Mouse (Mus musculus): ENCODE results near the gene Rasgef1c. TPM values are rescaled to one million over a fixed set of nuclear protein-coding genes. Genes with fewer than 3 reads are reported as not detected.
A peak's percentile ranks its signal among the peaks of the same experiment; 100 is the strongest.

Gene Rasgef1c
- polyA plus RNA-seq, 1 experiment = not detected

- Histone ChIP-seq H3ac (ENCODE audit: control insufficient read depth, insufficient read length, low read depth) (no peak overlapping the region), H3K79me3 (ENCODE audit: low read depth) (no peaks in the 10 kb centered on the region), H3K36me3 (ENCODE audit: control insufficient read depth, insufficient read depth) (no peaks in the 10 kb centered on the region), H3K27me3 (ENCODE audit: control insufficient read depth, insufficient read depth, insufficient read length) (peaks cover 18% of the 10 kb centered on the region), H3K79me2 (ENCODE audit: control insufficient read depth, insufficient read depth) (no peaks in the 10 kb centered on the region), H3K4me3 (ENCODE audit: insufficient read depth, poor library complexity, severe bottlenecking) (no peak overlapping the region)
- TF ChIP-seq CEBPB (IDR thresholded peaks at IDR 0.05; ENCODE audit: low read depth) (no peak), MYOG (IDR thresholded peaks at IDR 0.05; ENCODE audit: control insufficient read depth, extremely low read depth, insufficient read length) (no peak), FOSL1 (IDR thresholded peaks at IDR 0.05; ENCODE audit: insufficient read depth, low read length, poor library complexity, severe bottlenecking) (no peak)
These were observed 81.2 kb downstream of the Rasgef1c start for GRCm38 (mm10) chr11:49982881-49983280.

- H3K79me3 ChIP-seq (ENCODE audit: low read depth) = no peaks in the 10 kb centered on the region
- no peak overlapping the region for H3K4me3 ChIP-seq (ENCODE audit: insufficient read depth, poor library complexity, severe bottlenecking)
- no peak for TF ChIP-seq MAX (IDR thresholded peaks at IDR 0.05)
- TF ChIP-seq CEBPB (IDR thresholded peaks at IDR 0.05; ENCODE audit: low read depth) = no peak
- TF ChIP-seq MYOD1 (IDR thresholded peaks at IDR 0.05; ENCODE audit: control insufficient read depth, insufficient read length, low read depth) = no peak
- TF ChIP-seq CTCF (IDR thresholded peaks at IDR 0.05; ENCODE audit: control insufficient read depth, insufficient read depth, insufficient read length) = no peak
- TF ChIP-seq USF1 (IDR thresholded peaks at IDR 0.05; ENCODE audit: low read depth) = no peak
- no peak for TF ChIP-seq MYOG (IDR thresholded peaks at IDR 0.05; ENCODE audit: control insufficient read depth, extremely low read depth, insufficient read length)
- TF ChIP-seq FOSL1 (IDR thresholded peaks at IDR 0.05; ENCODE audit: insufficient read depth, low read length, poor library complexity, severe bottlenecking) = no peak
- H3K36me3 ChIP-seq (ENCODE audit: control insufficient read depth, insufficient read depth) = no peaks in the 10 kb centered on the region
- H3K27me3 ChIP-seq (ENCODE audit: control insufficient read depth, insufficient read depth, insufficient read length) = peaks cover 14% of the 10 kb centered on the region
- no peaks in the 10 kb centered on the region for H3K79me2 ChIP-seq (ENCODE audit: control insufficient read depth, insufficient read depth)
- no peak overlapping the region for H3ac ChIP-seq (ENCODE audit: control insufficient read depth, insufficient read length, low read depth)
These were observed 82.4 kb downstream of the Rasgef1c start for GRCm38 (mm10) chr11:49983875-49984552.

DNA sequence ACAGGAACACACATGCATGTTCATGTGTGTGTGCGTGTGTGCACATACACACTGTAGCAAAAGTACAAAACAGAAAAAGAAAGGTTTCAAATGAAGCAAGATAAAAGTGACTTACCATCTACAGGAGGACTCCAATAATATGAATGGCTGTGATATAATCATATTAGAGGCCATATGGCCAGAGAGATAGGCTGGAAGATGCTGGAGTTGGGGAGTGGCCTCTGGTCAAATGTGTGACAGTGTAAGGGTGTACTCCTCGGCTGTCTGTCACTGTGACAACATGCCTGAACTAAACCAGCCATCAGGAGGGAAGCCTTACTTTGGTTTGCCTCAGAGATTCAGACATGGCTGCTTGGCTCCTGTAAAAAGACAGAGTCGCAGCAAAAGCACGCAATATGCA is 83.4 kb downstream of the Rasgef1c start:
- TF ChIP-seq MYOD1 (IDR thresholded peaks at IDR 0.05; ENCODE audit: control insufficient read depth, insufficient read length, low read depth) = no peak
- H3K36me3 ChIP-seq (ENCODE audit: control insufficient read depth, insufficient read depth) = no peaks in the 10 kb centered on the region
- H3K27me3 ChIP-seq (ENCODE audit: control insufficient read depth, insufficient read depth, insufficient read length) = peaks cover 6% of the 10 kb centered on the region
- H3K79me3 ChIP-seq (ENCODE audit: low read depth) = no peaks in the 10 kb centered on the region
- no peaks in the 10 kb centered on the region for H3K79me2 ChIP-seq (ENCODE audit: control insufficient read depth, insufficient read depth)
- no peak overlapping the region for H3K4me3 ChIP-seq (ENCODE audit: insufficient read depth, poor library complexity, severe bottlenecking)
- H3ac ChIP-seq (ENCODE audit: control insufficient read depth, insufficient read length, low read depth) = no peak overlapping the region

DNA sequence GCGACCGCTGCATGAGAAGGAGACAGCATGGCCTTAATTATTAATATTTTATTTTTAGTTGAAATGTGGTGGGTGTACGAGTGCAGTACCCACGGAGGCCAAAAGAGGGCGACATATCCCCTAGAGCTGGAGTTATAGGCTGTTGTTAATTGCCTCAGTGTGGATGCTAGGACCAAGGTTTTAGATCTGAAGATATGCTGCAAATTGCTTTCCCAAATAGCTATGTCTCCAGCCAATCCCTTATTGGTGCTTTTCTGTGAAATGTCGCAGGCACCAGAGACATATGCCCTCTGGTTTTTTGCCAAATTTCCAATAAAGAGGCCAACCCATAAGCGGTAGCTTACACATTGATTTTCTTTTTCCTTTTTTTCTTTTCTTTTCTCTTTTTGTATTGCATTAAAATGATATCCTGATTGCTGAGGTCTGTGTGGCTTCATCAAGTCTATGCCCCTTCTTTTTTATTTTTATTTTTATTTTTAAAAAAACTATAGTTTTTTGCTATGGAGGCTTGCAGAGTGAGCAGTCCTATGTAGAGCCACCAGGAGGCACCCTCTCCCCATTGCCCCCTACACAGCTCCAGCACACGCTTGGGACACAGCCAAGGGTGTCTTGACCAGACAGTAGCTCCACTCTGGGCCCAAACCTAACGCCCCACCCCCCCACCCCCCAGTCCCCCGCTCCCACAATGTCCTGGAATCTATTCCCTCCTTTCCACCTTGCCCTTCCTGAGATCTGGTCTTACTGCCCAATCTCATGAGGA is 84.8 kb downstream of the Rasgef1c start:
- Histone ChIP-seq H3K79me2 (ENCODE audit: control insufficient read depth, insufficient read depth) (no peaks in the 10 kb centered on the region), H3ac (ENCODE audit: control insufficient read depth, insufficient read length, low read depth) (no peak overlapping the region), H3K27me3 (ENCODE audit: control insufficient read depth, insufficient read depth, insufficient read length) (peaks cover 15% of the 10 kb centered on the region), H3K4me3 (ENCODE audit: insufficient read depth, poor library complexity, severe bottlenecking) (no peak overlapping the region), H3K36me3 (ENCODE audit: control insufficient read depth, insufficient read depth) (no peaks in the 10 kb centered on the region), H3K79me3 (ENCODE audit: low read depth) (no peaks in the 10 kb centered on the region)
- TF ChIP-seq USF1 (IDR thresholded peaks at IDR 0.05; ENCODE audit: low read depth) (no peak), CTCF (IDR thresholded peaks at IDR 0.05; ENCODE audit: control insufficient read depth, insufficient read depth, insufficient read length) (peak; percentile 4)

DNA sequence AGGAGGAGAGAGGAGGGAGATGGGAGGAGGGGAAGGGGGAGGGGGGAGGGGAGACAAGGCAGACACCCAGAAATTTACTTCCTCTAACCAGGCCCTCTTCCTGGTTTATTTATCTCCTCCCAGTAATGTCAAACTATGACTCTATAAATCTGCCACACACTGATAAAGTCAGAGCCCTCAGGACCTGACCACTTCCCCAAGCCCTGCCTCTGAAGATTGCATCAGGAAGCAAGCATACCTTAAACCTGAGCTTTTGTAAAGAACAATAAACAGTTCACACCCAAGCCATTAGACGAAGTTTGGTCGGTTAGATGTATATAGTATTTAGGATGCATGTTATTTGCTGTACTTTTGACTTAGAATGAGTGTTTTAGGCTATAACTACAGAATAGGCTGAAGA is 92.9 kb downstream of the Rasgef1c start:
- H3K79me3 ChIP-seq (ENCODE audit: low read depth) = no peaks in the 10 kb centered on the region
- no peaks in the 10 kb centered on the region for H3K36me3 ChIP-seq (ENCODE audit: control insufficient read depth, insufficient read depth)
- peaks cover 20% of the 10 kb centered on the region for H3K27me3 ChIP-seq (ENCODE audit: control insufficient read depth, insufficient read depth, insufficient read length)
- H3ac ChIP-seq (ENCODE audit: control insufficient read depth, insufficient read length, low read depth) = no peak overlapping the region
- TF ChIP-seq CEBPB (IDR thresholded peaks at IDR 0.05; ENCODE audit: low read depth) = no peak
- TF ChIP-seq USF1 (IDR thresholded peaks at IDR 0.05; ENCODE audit: low read depth) = no peak
- no peak for TF ChIP-seq MYOD1 (IDR thresholded peaks at IDR 0.05; ENCODE audit: control insufficient read depth, insufficient read length, low read depth)
- TF ChIP-seq MYOG (IDR thresholded peaks at IDR 0.05; ENCODE audit: control insufficient read depth, extremely low read depth, insufficient read length) = no peak
- TF ChIP-seq FOSL1 (IDR thresholded peaks at IDR 0.05; ENCODE audit: insufficient read depth, low read length, poor library complexity, severe bottlenecking) = no peak
- no peak for TF ChIP-seq MAX (IDR thresholded peaks at IDR 0.05)
- TF ChIP-seq CTCF (IDR thresholded peaks at IDR 0.05; ENCODE audit: control insufficient read depth, insufficient read depth, insufficient read length) = no peak
- no peaks in the 10 kb centered on the region for H3K79me2 ChIP-seq (ENCODE audit: control insufficient read depth, insufficient read depth)
- H3K4me3 ChIP-seq (ENCODE audit: insufficient read depth, poor library complexity, severe bottlenecking) = no peak overlapping the region

- Histone ChIP-seq H3K79me2 (ENCODE audit: control insufficient read depth, insufficient read depth) (no peaks in the 10 kb centered on the region), H3K27me3 (ENCODE audit: control insufficient read depth, insufficient read depth, insufficient read length) (peaks cover 22% of the 10 kb centered on the region), H3K36me3 (ENCODE audit: control insufficient read depth, insufficient read depth) (no peaks in the 10 kb centered on the region), H3ac (ENCODE audit: control insufficient read depth, insufficient read length, low read depth) (no peak overlapping the region), H3K79me3 (ENCODE audit: low read depth) (no peaks in the 10 kb centered on the region), H3K4me3 (ENCODE audit: insufficient read depth, poor library complexity, severe bottlenecking) (no peak overlapping the region)
- TF ChIP-seq USF1 (IDR thresholded peaks at IDR 0.05; ENCODE audit: low read depth) = no peak
- TF ChIP-seq CEBPB (IDR thresholded peaks at IDR 0.05; ENCODE audit: low read depth) = no peak
- no peak for TF ChIP-seq MYOG (IDR thresholded peaks at IDR 0.05; ENCODE audit: control insufficient read depth, extremely low read depth, insufficient read length)
- no peak for TF ChIP-seq FOSL1 (IDR thresholded peaks at IDR 0.05; ENCODE audit: insufficient read depth, low read length, poor library complexity, severe bottlenecking)
- TF ChIP-seq CTCF (IDR thresholded peaks at IDR 0.05; ENCODE audit: control insufficient read depth, insufficient read depth, insufficient read length) = no peak
- no peak for TF ChIP-seq MAX (IDR thresholded peaks at IDR 0.05)
- no peak for TF ChIP-seq MYOD1 (IDR thresholded peaks at IDR 0.05; ENCODE audit: control insufficient read depth, insufficient read length, low read depth)
These were observed 94.8 kb downstream of the Rasgef1c start for GRCm38 (mm10) chr11:49996398-49996797.

Measured in C2C12 (cell line).